Mouse (Mus musculus): Measurements from ENCODE around the gene Edf1.

- TF ChIP-seq GATA1 (IDR thresholded peaks at IDR 0.05; ENCODE audit: borderline replicate concordance, low read length) (no peak), FLI1 (IDR thresholded peaks at IDR 0.05; ENCODE audit: low read length) (no peak)
Observed at GRCm38 (mm10) chr2:25568473-25569019, 10.9 kb downstream of the Edf1 start.
